Mouse (Mus musculus) heart, embryonic 11.5 days (tissue): ENCODE results near the gene Sgsm1. TPM values are rescaled to one million over a fixed set of nuclear protein-coding genes. Genes with fewer than 3 reads are reported as not detected.

Experiments
- ATAC-seq: fragments of 200-750 bp; cut with Nextera tagmentation; replicated peaks from 2 replicates; pipeline ENCODE4 v1.8.0; 2017; ENCODE audit warnings: moderate library complexity; ENCODE audit not compliant: insufficient number of reproducible peaks, low FRiP score, low TSS enrichment
- H3K27ac ChIP-seq: fragments of 300-500 bp; sonication (generic); 2 replicates; pipeline ENCODE4 v1.5.1; 2014; ENCODE audit warnings: mild to moderate bottlenecking, low read depth, low read length
- H3K27me3 ChIP-seq: fragments of 300-500 bp; sonication (generic); 2 replicates; pipeline ENCODE4 v1.6.1; 2014; ENCODE audit warnings: mild to moderate bottlenecking, low read length, mixed read lengths; ENCODE audit not compliant: control insufficient read depth, insufficient read depth
- H3K36me3 ChIP-seq: fragments of 300-500 bp; sonication (generic); 2 replicates; pipeline ENCODE4 v1.6.1; 2014; ENCODE audit warnings: mild to moderate bottlenecking, low read length, moderate library complexity, mixed read lengths; ENCODE audit not compliant: control insufficient read depth, insufficient read depth
- H3K4me1 ChIP-seq: fragments of 300-500 bp; sonication (generic); 2 replicates; pipeline ENCODE4 v1.6.1; 2014; ENCODE audit warnings: low read length; ENCODE audit not compliant: control insufficient read depth, insufficient read depth
- H3K4me2 ChIP-seq: fragments of 300-500 bp; sonication (generic); 2 replicates; pipeline ENCODE4 v1.6.1; 2014; ENCODE audit warnings: mild to moderate bottlenecking, moderate library complexity
- H3K4me3 ChIP-seq: fragments of 300-500 bp; sonication (generic); 2 replicates; pipeline ENCODE4 v1.5.1; 2014; ENCODE audit warnings: low read depth, low read length
- H3K9ac ChIP-seq: fragments of 300-500 bp; sonication (generic); 2 replicates; pipeline ENCODE4 v1.6.1; 2014; ENCODE audit warnings: mild to moderate bottlenecking, low read depth, low read length, moderate library complexity
- H3K9me3 ChIP-seq: fragments of 300-500 bp; sonication (generic); replicated peaks from 2 replicates; pipeline ENCODE4 v1.6.1; 2016; ENCODE audit warnings: low read length; ENCODE audit not compliant: control insufficient read depth
- WGBS: fragments of 180-500 bp; shearing (Covaris S2); extraction: QIAGEN DNeasy Blood & Tissue Kit; methylation state at CpG from one replicate; pipeline ENCODE4 v1.1.7; 2014; ENCODE audit not compliant: insufficient replicate concordance; 5-methylcytosine and 5-hydroxymethylcytosine counted together
- polyA plus RNA-seq: library from polyadenylated mRNA; unstranded; fragments of >200 nt; fragmentation: Nextera tagmentation; extraction: Ambion mirVana; gene quantifications from 2 replicates; pipeline ENCODE4 v1.2.1, GENCODE M21; 2014

Gene Sgsm1
- polyA plus RNA-seq, 1 experiment from 2014 or later: 3.5 TPM

GRCm38 (mm10) chr5:113332899-113333298 lies 22.3 kb upstream of the Sgsm1 start:
- no peak overlapping the region for H3K4me2 ChIP-seq
- no peaks in the 10 kb centered on the region for H3K36me3 ChIP-seq
- ATAC-seq: no peak
- H3K27ac ChIP-seq: no peak overlapping the region
- no peak overlapping the region for H3K4me3 ChIP-seq
- H3K27me3 ChIP-seq: peaks cover 58% of the 10 kb centered on the region
- H3K9me3 ChIP-seq: peaks cover 12% of the 10 kb centered on the region; the same call in 1 of the 2 replicates
- 60% methylated on average over 4 of the region's 4 CpGs for WGBS
- H3K4me1 ChIP-seq: peaks cover 6% of the 10 kb centered on the region
- H3K9ac ChIP-seq: no peak overlapping the region

- Histone ChIP-seq H3K4me1 (peaks cover 6% of the 10 kb centered on the region), H3K36me3 (no peaks in the 10 kb centered on the region), H3K27ac (no peak overlapping the region), H3K4me2 (no peak overlapping the region), H3K4me3 (no peak overlapping the region), H3K27me3 (peaks cover 53% of the 10 kb centered on the region), H3K9me3 (peaks cover 12% of the 10 kb centered on the region; the same call in 1 of the 2 replicates), H3K9ac (no peak overlapping the region)
- no peak for ATAC-seq
- WGBS: 28% methylated on average over 12 of the region's 12 CpGs
Measured at GRCm38 (mm10) chr5:113332239-113332638, 21.7 kb upstream of the Sgsm1 start.

- Histone ChIP-seq H3K9me3 (peaks cover 12% of the 10 kb centered on the region; the same call in 1 of the 2 replicates), H3K9ac (no peak overlapping the region), H3K27me3 (peaks cover 39% of the 10 kb centered on the region), H3K4me3 (no peak overlapping the region), H3K4me1 (peaks cover 4% of the 10 kb centered on the region), H3K36me3 (no peaks in the 10 kb centered on the region), H3K4me2 (no peak overlapping the region), H3K27ac (no peak overlapping the region)
- WGBS: 69% methylated on average over 3 of the region's 3 CpGs
- ATAC-seq: no peak
Measured at GRCm38 (mm10) chr5:113330202-113330601, 19.6 kb upstream of the Sgsm1 start.

GRCm38 (mm10) chr5:113329463-113329862 lies 18.9 kb upstream of the Sgsm1 start:
- H3K36me3 ChIP-seq: no peaks in the 10 kb centered on the region

GRCm38 (mm10) chr5:113323784-113324638 lies 13.4 kb upstream of the Sgsm1 start:
- Histone ChIP-seq H3K9ac (no peak overlapping the region), H3K36me3 (no peaks in the 10 kb centered on the region), H3K4me3 (peak overlapping the region; percentile 32), H3K4me1 (peaks cover 3% of the 10 kb centered on the region; the same call in 1 of the 2 replicates), H3K27me3 (peaks cover 34% of the 10 kb centered on the region), H3K27ac (no peak overlapping the region), H3K4me2 (peak overlapping the region; percentile 71), H3K9me3 (peaks cover 6% of the 10 kb centered on the region; the same call in 1 of the 2 replicates)
- no peak for ATAC-seq
- WGBS: 4% methylated on average over 38 of the region's 38 CpGs

More at GRCm38 (mm10) chr5:113329463-113329862, 18.9 kb upstream of the Sgsm1 start:
- WGBS: 79% methylated on average over 8 of the region's 8 CpGs
- Histone ChIP-seq H3K27me3 (peaks cover 38% of the 10 kb centered on the region), H3K27ac (no peak overlapping the region), H3K4me2 (no peak overlapping the region), H3K4me3 (no peak overlapping the region), H3K9me3 (peaks cover 12% of the 10 kb centered on the region; the same call in 1 of the 2 replicates), H3K4me1 (no peaks in the 10 kb centered on the region), H3K9ac (no peak overlapping the region)
- ATAC-seq: no peak

- Histone ChIP-seq H3K36me3 (no peaks in the 10 kb centered on the region), H3K4me1 (no peaks in the 10 kb centered on the region), H3K9me3 (peaks cover 5% of the 10 kb centered on the region; the same call in 1 of the 2 replicates), H3K4me3 (no peak overlapping the region), H3K27ac (no peak overlapping the region), H3K9ac (no peak overlapping the region), H3K4me2 (no peak overlapping the region), H3K27me3 (peaks cover 41% of the 10 kb centered on the region)
- 2% methylated on average over 24 of the region's 24 CpGs for WGBS
- no peak for ATAC-seq
Measured at GRCm38 (mm10) chr5:113313998-113314397, 3.4 kb upstream of the Sgsm1 start.

- H3K4me3 ChIP-seq: peak overlapping the region; percentile 54
- H3K36me3 ChIP-seq: no peaks in the 10 kb centered on the region
- 58% methylated on average over 22 of the region's 22 CpGs for WGBS
- no peak overlapping the region for H3K27ac ChIP-seq
- H3K4me1 ChIP-seq: peaks cover 9% of the 10 kb centered on the region; the same call in 1 of the 2 replicates
- H3K27me3 ChIP-seq: peaks cover 50% of the 10 kb centered on the region
- peaks cover 5% of the 10 kb centered on the region; the same call in 1 of the 2 replicates for H3K9me3 ChIP-seq
- H3K9ac ChIP-seq: no peak overlapping the region
- peak overlapping the region; percentile 86 for H3K4me2 ChIP-seq
- no peak for ATAC-seq
Measured at GRCm38 (mm10) chr5:113309491-113310376, 852 bp downstream of the Sgsm1 start.

GRCm38 (mm10) chr5:113306750-113307477 lies 3.7 kb downstream of the Sgsm1 start:
- Histone ChIP-seq H3K4me1 (peaks cover 9% of the 10 kb centered on the region; the same call in 1 of the 2 replicates), H3K27me3 (peaks cover 45% of the 10 kb centered on the region), H3K4me2 (peak overlapping the region; percentile 58), H3K9me3 (no peaks in the 10 kb centered on the region), H3K4me3 (peak overlapping the region; percentile 26; the same call in 1 of the 2 replicates), H3K9ac (no peak overlapping the region), H3K27ac (0 out of 2 replicates have a peak overlapping the region, but pooled peaks have one; percentile 15), H3K36me3 (no peaks in the 10 kb centered on the region)
- WGBS: 4% methylated on average over 25 of the region's 25 CpGs
- 0 out of 2 replicates have a peak, but pooled peaks have one; percentile 11 for ATAC-seq
